Mouse (Mus musculus): ENCODE measurements around the gene Zfp367. TPM values are rescaled to one million over a fixed set of nuclear protein-coding genes. Genes with fewer than 3 reads are reported as not detected.
A peak's percentile ranks its signal among the peaks of the same experiment; 100 is the strongest.

Zfp367 gene
- total RNA-seq, 2 experiments from 2014 or later, result 19.1 to 23.8 TPM

DNA sequence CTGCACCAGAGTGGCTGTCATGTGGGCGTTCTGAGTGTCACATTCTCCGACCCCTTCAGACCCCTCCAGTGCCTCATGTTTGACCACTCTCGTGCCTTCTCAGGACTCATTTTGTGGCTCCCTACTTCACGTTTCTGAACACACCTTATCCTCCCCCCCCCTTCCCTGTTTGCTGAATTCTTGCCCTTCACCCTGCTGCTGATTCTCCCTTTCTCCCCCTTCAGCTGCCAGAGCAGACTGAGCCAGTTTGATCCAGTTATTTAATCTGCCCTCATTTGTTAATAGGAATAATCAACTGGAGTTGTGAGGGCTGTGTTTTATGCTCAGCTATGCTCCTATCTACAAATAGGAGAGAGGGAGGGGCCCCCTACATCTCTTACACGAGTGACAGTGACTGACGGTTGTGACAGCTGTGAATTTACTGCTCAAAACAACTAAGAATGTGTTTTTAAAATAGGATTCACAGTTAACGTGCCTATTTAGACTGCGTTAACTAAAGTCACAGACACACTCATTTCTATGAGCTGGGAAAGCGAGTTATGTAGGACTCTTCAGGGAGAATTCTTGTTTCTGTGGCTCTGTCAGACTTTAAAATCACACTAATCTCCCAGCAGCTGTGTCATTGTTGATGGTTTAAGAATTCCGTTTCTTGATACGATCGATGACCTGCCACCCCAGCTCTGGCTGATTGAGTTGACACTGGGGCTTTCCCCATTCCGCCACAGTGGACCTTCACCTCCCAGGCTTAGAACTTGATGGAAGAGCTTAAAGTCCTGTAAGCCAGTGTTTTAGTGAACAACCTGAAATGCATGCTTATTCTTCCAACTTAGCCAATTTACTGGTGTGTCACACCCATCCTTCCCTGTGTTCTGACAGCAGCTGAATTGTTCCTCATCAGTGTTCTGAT is 26.0 kb upstream of the Zfp367 start:
- intact Hi-C loops (cut with DNase I), result no loop called here
- no peak overlapping the region for H3K4me3 ChIP-seq
- TF ChIP-seq CTCF (IDR thresholded peaks at IDR 0.05), result no peak
- no peak for DNase-seq
- no peak overlapping the region for H3K27ac ChIP-seq

GRCm38 (mm10) chr13:64178000-64178399 is 25.0 kb upstream of the Zfp367 start:
- no peak for DNase-seq
- intact Hi-C loops (cut with DNase I), result no loop called here
- TF ChIP-seq CTCF (IDR thresholded peaks at IDR 0.05), result no peak
- Histone ChIP-seq H3K4me3 (no peak overlapping the region), H3K27ac (no peak overlapping the region)

GRCm38 (mm10) chr13:64169746-64170145 is 16.7 kb upstream of the Zfp367 start:
- TF ChIP-seq CTCF (IDR thresholded peaks at IDR 0.05), result no peak
- intact Hi-C loops (cut with DNase I), result no loop called here
- no peak for DNase-seq
- H3K27ac ChIP-seq, result no peak overlapping the region
- H3K4me3 ChIP-seq, result no peak overlapping the region

- H3K27ac ChIP-seq, result no peak overlapping the region
- no peak for TF ChIP-seq CTCF (IDR thresholded peaks at IDR 0.05)
- intact Hi-C loops (cut with DNase I), result loop anchor here (5.0 kb wide), 1 partner anchor 269 kb away; the partner anchor contains the start of gene Cdk20
Measured at GRCm38 (mm10) chr13:64163147-64163715, 10.2 kb upstream of the Zfp367 start.

GRCm38 (mm10) chr13:64162626-64163025 is 9.6 kb upstream of the Zfp367 start:
- Histone ChIP-seq H3K27ac (peak overlapping the region; percentile 89), H3K4me3 (peak overlapping the region; percentile 82)
- DNase-seq, result peak; percentile 23
- no peak for TF ChIP-seq CTCF (IDR thresholded peaks at IDR 0.05)
- intact Hi-C loops (cut with DNase I), result loop anchor here (5.0 kb wide), 1 partner anchor 270 kb away; the partner anchor contains the start of gene Cdk20

More at GRCm38 (mm10) chr13:64163147-64163715, 10.2 kb upstream of the Zfp367 start:
- no peak for DNase-seq
- peak overlapping the region; percentile 82 for H3K4me3 ChIP-seq

DNA sequence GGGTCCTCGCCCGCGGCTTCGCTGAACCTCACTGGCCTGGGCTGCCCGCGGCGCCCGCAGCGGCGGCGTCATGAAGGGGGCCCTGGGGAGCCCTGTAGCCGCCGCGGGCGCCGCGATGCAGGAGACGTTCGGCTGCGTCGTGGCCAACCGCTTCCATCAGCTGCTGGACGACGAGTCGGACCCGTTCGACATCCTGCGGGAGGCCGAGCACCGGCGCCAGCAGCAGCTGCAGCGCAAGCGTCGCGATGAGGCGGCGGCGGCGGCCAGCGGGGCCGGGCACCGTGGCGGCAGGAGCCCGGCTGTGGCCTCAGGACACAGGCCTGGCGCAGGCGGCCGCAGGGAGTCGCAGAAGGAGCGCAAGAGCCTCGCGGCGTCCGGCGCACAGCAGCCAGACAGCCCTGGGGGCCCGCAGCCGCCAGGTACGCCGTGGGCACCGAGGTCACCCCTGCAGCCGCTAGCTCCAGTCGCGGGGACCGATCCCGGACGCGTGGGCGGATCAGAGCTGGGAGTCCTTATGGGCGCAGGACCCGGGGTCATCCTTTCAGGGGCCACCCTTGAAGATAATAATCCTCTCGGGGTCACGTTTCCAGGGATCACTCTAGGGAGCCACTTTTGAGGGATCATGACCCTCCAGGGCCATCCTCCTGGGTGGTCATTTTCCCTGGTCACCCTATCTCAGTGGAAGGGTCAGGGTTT is 9.1 kb upstream of the Zfp367 start:
- no peak for TF ChIP-seq CTCF (IDR thresholded peaks at IDR 0.05)
- intact Hi-C loops (cut with DNase I), result loop anchor here (5.0 kb wide), 1 partner anchor 270 kb away; the partner anchor contains the start of gene Cdk20
- peak overlapping the region; percentile 82 for H3K4me3 ChIP-seq
- no peak for DNase-seq
- peak overlapping the region; percentile 89 for H3K27ac ChIP-seq

GRCm38 (mm10) chr13:64161548-64161915 is 8.5 kb upstream of the Zfp367 start, which contains the start of gene Habp4:
Gene Habp4 (plus strand): TSS chr13:64161824.
- intact Hi-C loops (cut with DNase I), result loop anchor here (5.0 kb wide), 1 partner anchor 271 kb away; the partner anchor contains the start of gene Cdk20
- H3K27ac ChIP-seq, result peak within 1 kb of the TSS; percentile 89
- peak; percentile 99 for DNase-seq

DNA sequence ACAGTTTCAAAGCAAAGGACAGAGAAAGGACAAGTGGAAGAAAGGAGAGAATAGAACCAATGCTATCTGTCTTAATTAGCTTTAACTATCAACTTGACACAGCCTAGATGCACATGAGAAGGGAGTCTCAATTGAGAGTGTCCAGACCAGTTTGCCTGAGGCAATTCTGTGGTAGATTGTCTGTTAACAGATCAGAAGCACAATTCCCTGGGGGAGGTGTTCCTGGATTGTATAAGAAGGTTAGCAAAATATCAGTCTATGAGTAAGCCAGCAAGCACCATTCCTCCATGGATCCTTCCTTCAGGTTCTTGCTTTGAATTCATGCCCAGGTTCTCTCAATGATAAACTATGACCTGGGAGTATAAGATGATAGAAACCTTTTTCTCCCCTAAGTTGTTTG is 4.0 kb upstream of the Zfp367 start:
- intact Hi-C loops (cut with DNase I), result loop anchor here (10.0 kb wide), 1 partner anchor 342 kb away; the partner anchor contains the start of gene Ercc6l2
- Histone ChIP-seq H3K27ac (no peak overlapping the region), H3K4me3 (no peak overlapping the region)
- no peak for TF ChIP-seq CTCF (IDR thresholded peaks at IDR 0.05)
- no peak for DNase-seq

More at GRCm38 (mm10) chr13:64161548-64161915, 8.5 kb upstream of the Zfp367 start, which contains the start of gene Habp4:
- peak within 1 kb of the TSS; percentile 82 for H3K4me3 ChIP-seq
- TF ChIP-seq CTCF (IDR thresholded peaks at IDR 0.05), result no peak

DNA sequence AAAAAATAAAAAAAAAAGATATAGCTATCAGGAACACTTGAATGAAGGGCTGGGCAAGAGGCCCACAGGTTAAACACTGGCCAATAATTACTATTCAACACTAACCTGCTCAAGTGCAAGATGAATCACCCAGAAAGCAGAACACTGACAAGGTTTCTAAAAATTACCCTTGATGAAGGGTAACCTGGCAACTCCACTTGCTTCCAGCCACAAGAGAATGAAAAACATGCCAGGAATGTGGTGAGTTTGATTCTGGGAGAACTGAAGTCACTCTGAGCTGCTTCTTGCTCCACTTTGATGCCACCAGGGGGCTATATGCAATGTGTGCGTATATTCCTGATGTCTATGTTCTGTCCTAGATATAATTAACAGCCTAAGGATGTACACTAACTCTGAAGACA is 2.2 kb upstream of the Zfp367 start:
- TF ChIP-seq CTCF (IDR thresholded peaks at IDR 0.05), result peak; percentile 27; the same call in 1 of the 2 replicates
- intact Hi-C loops (cut with DNase I), result loop anchor here (10.0 kb wide), 1 partner anchor 340 kb away; the partner anchor contains the start of gene Ercc6l2
- no peak for DNase-seq
- no peak overlapping the region for H3K4me3 ChIP-seq
- no peak overlapping the region for H3K27ac ChIP-seq

DNA sequence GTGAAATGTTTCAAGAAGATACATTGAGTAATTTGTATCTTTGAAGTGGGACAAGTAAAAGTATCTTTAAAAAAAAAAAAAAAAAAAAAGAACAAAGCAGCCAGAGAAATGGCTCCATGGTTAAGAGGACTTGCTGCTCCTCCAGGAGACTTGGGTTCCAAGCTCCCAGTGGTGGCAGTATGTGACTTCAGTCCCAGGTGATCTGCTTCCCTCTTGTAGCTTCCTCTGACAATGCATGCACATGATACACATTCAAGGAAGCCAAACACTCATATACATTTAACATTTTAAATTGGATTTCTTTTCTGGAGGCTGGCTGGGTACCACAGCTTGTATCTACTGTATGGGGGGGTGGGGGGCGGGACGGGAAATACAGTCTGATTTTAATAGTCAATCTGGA is 1.6 kb upstream of the Zfp367 start:
- Histone ChIP-seq H3K27ac (peak overlapping the region; percentile 81; the same call in 1 of the 2 replicates), H3K4me3 (no peak overlapping the region)
- intact Hi-C loops (cut with DNase I), result loop anchor here (10.0 kb wide), 1 partner anchor 340 kb away; the partner anchor contains the start of gene Ercc6l2
- no peak for DNase-seq
- TF ChIP-seq CTCF (IDR thresholded peaks at IDR 0.05), result no peak

GRCm38 (mm10) chr13:64153751-64154267 is 807 bp upstream of the Zfp367 start:
- Histone ChIP-seq H3K27ac (peak overlapping the region; percentile 81), H3K4me3 (peak overlapping the region; percentile 96)
- intact Hi-C loops (cut with DNase I), result loop anchor here (10.0 kb wide), 1 partner anchor 339 kb away; the partner anchor contains the start of gene Ercc6l2
- DNase-seq, result peak; percentile 53
- no peak for TF ChIP-seq CTCF (IDR thresholded peaks at IDR 0.05)

DNA sequence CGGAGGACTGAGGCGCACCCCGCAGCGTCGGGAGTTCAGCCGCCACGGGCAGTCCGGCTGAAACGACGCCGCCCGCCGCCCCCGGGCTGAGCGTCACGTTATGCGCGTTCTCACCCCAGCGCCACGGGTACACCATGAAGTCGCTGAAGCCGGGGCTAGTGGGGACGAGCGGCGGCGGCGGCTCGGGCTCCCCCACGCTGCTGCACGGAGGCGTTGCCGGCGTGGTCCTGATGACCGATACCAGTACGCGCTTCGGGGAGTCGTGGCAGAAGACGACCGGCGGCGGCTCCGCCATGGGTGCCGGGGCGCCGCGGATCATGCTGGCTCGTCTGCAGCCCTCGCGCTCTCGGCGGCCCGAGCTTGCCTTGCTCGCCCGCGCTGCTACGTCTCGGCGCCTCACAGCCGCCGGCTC is 325 bp downstream of the Zfp367 start:
- DNase-seq, result peak; percentile 59
- Histone ChIP-seq H3K4me3 (peak overlapping the region; percentile 96), H3K27ac (peak overlapping the region; percentile 81)
- intact Hi-C loops (cut with DNase I), result loop anchor here (10.0 kb wide), 1 partner anchor 338 kb away; the partner anchor contains the start of gene Ercc6l2
- no peak for TF ChIP-seq CTCF (IDR thresholded peaks at IDR 0.05)

Data from gastrocnemius, adult 2 months (tissue).